In the genomic region with DNA sequence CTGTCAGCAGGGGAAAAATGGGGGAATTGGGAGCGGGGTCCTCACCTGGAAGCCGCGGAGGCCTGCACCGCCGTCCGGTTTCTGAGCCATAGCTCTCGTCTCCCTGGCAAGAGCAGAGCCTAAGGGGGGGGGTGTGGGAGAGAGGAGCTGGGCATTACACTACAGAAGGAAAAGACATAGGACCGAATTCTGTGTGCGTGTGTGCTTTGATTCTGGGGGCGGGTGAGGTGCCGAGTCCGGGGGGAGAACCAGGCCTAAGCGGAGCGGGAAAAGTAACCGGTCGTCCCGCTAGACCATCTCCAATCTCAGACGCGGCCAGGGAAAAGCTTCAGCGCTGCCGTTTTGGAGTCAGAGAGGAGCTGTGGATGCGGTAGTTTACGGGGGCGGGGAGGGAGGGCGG, we compare ENCODE assay signal across 8 mouse cellular contexts. TPM values are rescaled to one million over a fixed set of nuclear protein-coding genes. Genes with fewer than 3 reads are reported as not detected.
DNase-seq lines count a peak whose midpoint lies in the region; ATAC-seq lines count a peak whose summit lies in the region.

No protein-coding gene starts in this region.

- peak overlapping the region; percentile 66 for H3K4me3 ChIP-seq in hindbrain, embryonic 10.5 days
- peak overlapping the region; percentile 61 for H3K4me3 ChIP-seq in liver, embryonic 15.5 days (replicated peaks)

- intact Hi-C loops in gastrocnemius, postnatal 14 days (cut with DNase I; ENCODE audit: low total_unique reads) = loop anchor here (10.0 kb wide), 1 partner anchor 106 kb away; no protein-coding TSS in a partner anchor
- intact Hi-C loops in gastrocnemius, postnatal 36 days (cut with DNase I) = loop anchor here (10.0 kb wide), 1 partner anchor 106 kb away; no protein-coding TSS in a partner anchor
- intact Hi-C loops in left cerebral cortex, postnatal 10 days (cut with DNase I) = loop anchor here (5.0 to 10.0 kb wide), 2 partner anchors 84 to 104 kb away; no protein-coding TSS in a partner anchor

- peaks cover 24% of the 10 kb centered on the region for H3K4me1 ChIP-seq in hindbrain, embryonic 10.5 days (replicated peaks)
- 0 out of 2 replicates have a peak, but pooled peaks cover 4% of the 10 kb centered on the region for H3K4me1 ChIP-seq in liver, embryonic 15.5 days (replicated peaks)

- 25% methylated on average over 25 of the region's 25 CpGs for WGBS in hindbrain, embryonic 10.5 days
- WGBS in liver, embryonic 15.5 days (ENCODE audit: insufficient replicate concordance) = 18% methylated on average over 25 of the region's 25 CpGs

- H3K36me3 ChIP-seq in hindbrain, embryonic 10.5 days = peaks cover 42% of the 10 kb centered on the region
- no peaks in the 10 kb centered on the region for H3K36me3 ChIP-seq in liver, embryonic 15.5 days (replicated peaks)

- peak overlapping the region; percentile 75 for H3K4me2 ChIP-seq in liver, embryonic 15.5 days

- no peaks in the 10 kb centered on the region for H3K9me3 ChIP-seq in hindbrain, embryonic 10.5 days
- H3K9me3 ChIP-seq in liver, embryonic 15.5 days (replicated peaks) = no peaks in the 10 kb centered on the region

- H3K27me3 ChIP-seq in hindbrain, embryonic 10.5 days (ENCODE audit: insufficient read depth, poor library complexity, severe bottlenecking) = peaks cover 44% of the 10 kb centered on the region
- peaks cover 37% of the 10 kb centered on the region for H3K27me3 ChIP-seq in liver, embryonic 15.5 days

- H3K27ac ChIP-seq in hindbrain, embryonic 10.5 days = peak overlapping the region; percentile 92
- H3K27ac ChIP-seq in liver, embryonic 15.5 days (replicated peaks) = no peak overlapping the region

- ATAC-seq in liver, embryonic 15.5 days (ENCODE audit: insufficient read depth) = no peak

- peak; percentile 9 for DNase-seq in gastrocnemius, postnatal 14 days
- no peak for DNase-seq in gastrocnemius, postnatal 36 days
- DNase-seq in B cell, adult 2 months = peak; percentile 1 to 10
- DNase-seq in cerebellum, postnatal 25 days = peak; percentile 43 to 57
- DNase-seq in hindbrain, embryonic 10.5 days (ENCODE audit: low spot score) = no peak
- DNase-seq in yolk sac, embryonic 10.5 days (ENCODE audit: low spot score) = peak; percentile 11
- DNase-seq in left cerebral cortex, postnatal 10 days (ENCODE audit: extremely low spot score in 1 of 2, low spot score in 2 of 2) = no peak

- peak overlapping the region; percentile 48; the same call in 1 of the 2 replicates for H3K9ac ChIP-seq in liver, embryonic 15.5 days

RNA-seq across cellular contexts. Expression of a gene that starts 0.7 kb away (rescaled TPM):
- total RNA-seq in gastrocnemius, postnatal 14 days (2021) = 10 to 100 TPM; 56.4 to 75.1 TPM
- total RNA-seq in gastrocnemius, postnatal 36 days (2021) = 10 to 100 TPM; 24.2 to 24.8 TPM
- polyA plus RNA-seq in hindbrain, embryonic 10.5 days (2016; fragmentation: Nextera tagmentation; extraction: Ambion mirVana) = 588 and 751 TPM in 2 replicates
- 76.8 and 80.7 TPM in 2 replicates for polyA plus RNA-seq in liver, embryonic 15.5 days (2015; fragmentation: Nextera tagmentation; extraction: Ambion mirVana)
- total RNA-seq in left cerebral cortex, postnatal 10 days (2021) = 100 to 1,000 TPM; 509 to 516 TPM

Comparison
In these comparisons a context has a peak if more than half of its experiments do, and no peak if none do; other contexts are left out.
1. DNase-seq: peak in gastrocnemius, postnatal 14 days (single experiment), B cell, adult 2 months (2 of 2), cerebellum, postnatal 25 days (2 of 2) and yolk sac, embryonic 10.5 days (single experiment); none in gastrocnemius, postnatal 36 days (0 of 2), hindbrain, embryonic 10.5 days (single experiment) and left cerebral cortex, postnatal 10 days (0 of 2).
2. RNA of a gene that starts 0.7 kb away (total RNA-seq): 509 to 516 TPM in left cerebral cortex, postnatal 10 days; 56.4 to 75.1 TPM in gastrocnemius, postnatal 14 days and 24.2 to 24.8 TPM in gastrocnemius, postnatal 36 days; every median in the first group is over 4 times any median in the second.